Mouse (Mus musculus): Measurements from ENCODE around the gene Gimap8. TPM values are rescaled to one million over a fixed set of nuclear protein-coding genes. Genes with fewer than 3 reads are reported as not detected.

Gene Gimap8
- total and polyA plus RNA-seq, 3 experiments = 4.1 to 7.6 (median 7.1) TPM

GRCm38 (mm10) chr6:48629661-48630034 lies 17.4 kb upstream of the Gimap8 start:
- no peak overlapping the region for H3K27ac ChIP-seq
- WGBS = 12% methylated on average over 13 of the region's 13 CpGs
- DNase-seq = no peak
- no peak for TF ChIP-seq POLR2A (IDR thresholded peaks at IDR 0.05; ENCODE audit: insufficient read depth, low read depth, low read length)
- no peak for TF ChIP-seq EP300 (IDR thresholded peaks at IDR 0.05; ENCODE audit: insufficient read depth, low read depth, low read length)
- no peak for TF ChIP-seq CTCF (IDR thresholded peaks at IDR 0.05)
- H3K36me3 ChIP-seq (ENCODE audit: control insufficient read depth, insufficient read depth, low read length) = no peaks in the 10 kb centered on the region
- H3K79me2 ChIP-seq (replicated peaks; ENCODE audit: control insufficient read depth, insufficient read depth, low read length) = no peaks in the 10 kb centered on the region
- no peaks in the 10 kb centered on the region for H3K4me1 ChIP-seq (ENCODE audit: control insufficient read depth, insufficient read depth, low read length)
- H3K4me3 ChIP-seq = peak overlapping the region; percentile 44
- intact Hi-C loops (cut with DNase I) = no loop called here
- peak overlapping the region; percentile 56 for H3K9ac ChIP-seq (ENCODE audit: low read depth, low read length)
- no peaks in the 10 kb centered on the region for H3K27me3 ChIP-seq (ENCODE audit: control insufficient read depth, insufficient read depth, low read length)

- no peak for TF ChIP-seq POLR2A (IDR thresholded peaks at IDR 0.05; ENCODE audit: insufficient read depth, low read depth, low read length)
- TF ChIP-seq EP300 (IDR thresholded peaks at IDR 0.05; ENCODE audit: insufficient read depth, low read depth, low read length) = no peak
- no peak for TF ChIP-seq CTCF (IDR thresholded peaks at IDR 0.05)
- Histone ChIP-seq H3K9ac (ENCODE audit: low read depth, low read length) (no peak overlapping the region), H3K27me3 (ENCODE audit: control insufficient read depth, insufficient read depth, low read length) (no peaks in the 10 kb centered on the region), H3K27ac (no peak overlapping the region), H3K4me1 (ENCODE audit: control insufficient read depth, insufficient read depth, low read length) (no peaks in the 10 kb centered on the region), H3K4me3 (no peak overlapping the region), H3K79me2 (replicated peaks; ENCODE audit: control insufficient read depth, insufficient read depth, low read length) (no peaks in the 10 kb centered on the region), H3K36me3 (ENCODE audit: control insufficient read depth, insufficient read depth, low read length) (no peaks in the 10 kb centered on the region)
- DNase-seq = peak in 1 of 2 experiments; percentile 12
- intact Hi-C loops (cut with DNase I) = no loop called here
- WGBS = 67% methylated on average over 8 of the region's 8 CpGs
Measured at GRCm38 (mm10) chr6:48630831-48631230, 16.2 kb upstream of the Gimap8 start.

- Histone ChIP-seq H3K27me3 (ENCODE audit: control insufficient read depth, insufficient read depth, low read length) (no peaks in the 10 kb centered on the region), H3K4me3 (no peak overlapping the region), H3K9ac (ENCODE audit: low read depth, low read length) (no peak overlapping the region), H3K27ac (no peak overlapping the region), H3K36me3 (ENCODE audit: control insufficient read depth, insufficient read depth, low read length) (no peaks in the 10 kb centered on the region), H3K79me2 (replicated peaks; ENCODE audit: control insufficient read depth, insufficient read depth, low read length) (no peaks in the 10 kb centered on the region), H3K4me1 (ENCODE audit: control insufficient read depth, insufficient read depth, low read length) (no peaks in the 10 kb centered on the region)
- intact Hi-C loops (cut with DNase I) = no loop called here
- 88% methylated on average over 2 of the region's 2 CpGs for WGBS
- no peak for DNase-seq
- TF ChIP-seq POLR2A (IDR thresholded peaks at IDR 0.05; ENCODE audit: insufficient read depth, low read depth, low read length) = no peak
Measured at GRCm38 (mm10) chr6:48635105-48635504, 11.9 kb upstream of the Gimap8 start.

GRCm38 (mm10) chr6:48636515-48636914 lies 10.5 kb upstream of the Gimap8 start:
- peak in 1 of 2 experiments; percentile 46 for DNase-seq
- Histone ChIP-seq H3K4me3 (no peak overlapping the region), H3K9ac (ENCODE audit: low read depth, low read length) (no peak overlapping the region), H3K79me2 (replicated peaks; ENCODE audit: control insufficient read depth, insufficient read depth, low read length) (no peaks in the 10 kb centered on the region), H3K4me1 (ENCODE audit: control insufficient read depth, insufficient read depth, low read length) (no peaks in the 10 kb centered on the region), H3K27ac (no peak overlapping the region), H3K27me3 (ENCODE audit: control insufficient read depth, insufficient read depth, low read length) (no peaks in the 10 kb centered on the region), H3K36me3 (ENCODE audit: control insufficient read depth, insufficient read depth, low read length) (no peaks in the 10 kb centered on the region)
- WGBS = 64% methylated on average over 6 of the region's 6 CpGs
- TF ChIP-seq CTCF (IDR thresholded peaks at IDR 0.05) (no peak), EP300 (IDR thresholded peaks at IDR 0.05; ENCODE audit: insufficient read depth, low read depth, low read length) (no peak)
- intact Hi-C loops (cut with DNase I) = no loop called here

- WGBS = 63% methylated on average over 6 of the region's 6 CpGs
- Histone ChIP-seq H3K79me2 (replicated peaks; ENCODE audit: control insufficient read depth, insufficient read depth, low read length) (no peaks in the 10 kb centered on the region), H3K27ac (no peak overlapping the region), H3K27me3 (ENCODE audit: control insufficient read depth, insufficient read depth, low read length) (no peaks in the 10 kb centered on the region), H3K9ac (ENCODE audit: low read depth, low read length) (no peak overlapping the region), H3K4me1 (ENCODE audit: control insufficient read depth, insufficient read depth, low read length) (no peaks in the 10 kb centered on the region), H3K36me3 (ENCODE audit: control insufficient read depth, insufficient read depth, low read length) (no peaks in the 10 kb centered on the region), H3K4me3 (no peak overlapping the region)
- intact Hi-C loops (cut with DNase I) = no loop called here
- DNase-seq = no peak
- TF ChIP-seq CTCF (IDR thresholded peaks at IDR 0.05) = no peak
- TF ChIP-seq POLR2A (IDR thresholded peaks at IDR 0.05; ENCODE audit: insufficient read depth, low read depth, low read length) = no peak
- TF ChIP-seq EP300 (IDR thresholded peaks at IDR 0.05; ENCODE audit: insufficient read depth, low read depth, low read length) = no peak
Measured at GRCm38 (mm10) chr6:48637811-48638500, 9.1 kb upstream of the Gimap8 start.

GRCm38 (mm10) chr6:48638553-48638952 lies 8.5 kb upstream of the Gimap8 start:
- Histone ChIP-seq H3K36me3 (ENCODE audit: control insufficient read depth, insufficient read depth, low read length) (no peaks in the 10 kb centered on the region), H3K27me3 (ENCODE audit: control insufficient read depth, insufficient read depth, low read length) (no peaks in the 10 kb centered on the region), H3K79me2 (replicated peaks; ENCODE audit: control insufficient read depth, insufficient read depth, low read length) (no peaks in the 10 kb centered on the region), H3K4me3 (no peak overlapping the region), H3K4me1 (ENCODE audit: control insufficient read depth, insufficient read depth, low read length) (no peaks in the 10 kb centered on the region), H3K27ac (no peak overlapping the region), H3K9ac (ENCODE audit: low read depth, low read length) (no peak overlapping the region)
- intact Hi-C loops (cut with DNase I) = no loop called here
- 53% methylated on average over 2 of the region's 2 CpGs for WGBS
- no peak for DNase-seq
- TF ChIP-seq CTCF (IDR thresholded peaks at IDR 0.05) (no peak), POLR2A (IDR thresholded peaks at IDR 0.05; ENCODE audit: insufficient read depth, low read depth, low read length) (0 out of 2 replicates have a peak, but pooled peaks have one; percentile 22), EP300 (IDR thresholded peaks at IDR 0.05; ENCODE audit: insufficient read depth, low read depth, low read length) (no peak)
